Mouse (Mus musculus) layer of hippocampus, adult 11-12 months (tissue): Measurements from ENCODE around the gene Ccr10.
"Not testable (repeated sequence)": the region's sequence is repeated elsewhere in the genome, so short reads cannot be mapped to it uniquely, and the experiment has no call there.

Experiments
- DNase-seq: peaks from one replicate; pipeline ENCODE4 v3.0.0; 2022; ENCODE audit warnings: low spot score

Ccr10 gene

DNA sequence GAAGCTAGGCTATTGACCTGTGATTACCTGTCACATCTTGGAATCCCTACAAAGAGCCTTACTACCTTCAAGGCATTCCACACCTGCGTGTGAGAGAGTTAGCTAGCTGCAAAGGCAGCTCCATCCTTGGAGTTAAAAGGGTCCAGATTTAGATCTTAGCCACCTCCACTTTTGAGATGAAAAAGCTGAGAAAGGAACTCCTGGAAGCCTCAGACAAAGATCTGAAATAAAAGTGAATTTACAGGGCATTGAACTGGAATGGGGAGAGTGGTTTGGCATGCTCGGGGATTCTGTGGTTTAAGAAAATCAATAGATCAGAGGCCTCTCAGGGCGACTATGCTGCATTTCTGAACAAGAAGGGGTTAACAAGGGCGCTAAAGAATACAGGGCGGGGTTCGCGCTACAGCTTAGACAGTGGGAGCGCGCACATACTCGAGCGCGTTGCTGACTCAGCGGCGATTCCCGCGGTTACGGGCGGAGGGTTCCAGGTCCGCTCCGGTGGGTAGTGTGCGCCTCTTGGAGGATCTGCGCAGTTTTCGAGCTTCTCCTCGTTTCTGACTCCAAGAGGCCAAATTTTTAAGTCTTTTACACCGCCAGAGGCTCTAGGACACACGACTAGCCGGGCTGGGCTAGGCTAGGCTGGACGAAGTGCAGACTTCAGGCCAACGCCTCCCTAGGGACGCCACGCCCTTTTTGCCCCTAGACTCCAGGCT lies 3.4 kb downstream of the Ccr10 start:
- DNase-seq, result peak; percentile 73

DNA sequence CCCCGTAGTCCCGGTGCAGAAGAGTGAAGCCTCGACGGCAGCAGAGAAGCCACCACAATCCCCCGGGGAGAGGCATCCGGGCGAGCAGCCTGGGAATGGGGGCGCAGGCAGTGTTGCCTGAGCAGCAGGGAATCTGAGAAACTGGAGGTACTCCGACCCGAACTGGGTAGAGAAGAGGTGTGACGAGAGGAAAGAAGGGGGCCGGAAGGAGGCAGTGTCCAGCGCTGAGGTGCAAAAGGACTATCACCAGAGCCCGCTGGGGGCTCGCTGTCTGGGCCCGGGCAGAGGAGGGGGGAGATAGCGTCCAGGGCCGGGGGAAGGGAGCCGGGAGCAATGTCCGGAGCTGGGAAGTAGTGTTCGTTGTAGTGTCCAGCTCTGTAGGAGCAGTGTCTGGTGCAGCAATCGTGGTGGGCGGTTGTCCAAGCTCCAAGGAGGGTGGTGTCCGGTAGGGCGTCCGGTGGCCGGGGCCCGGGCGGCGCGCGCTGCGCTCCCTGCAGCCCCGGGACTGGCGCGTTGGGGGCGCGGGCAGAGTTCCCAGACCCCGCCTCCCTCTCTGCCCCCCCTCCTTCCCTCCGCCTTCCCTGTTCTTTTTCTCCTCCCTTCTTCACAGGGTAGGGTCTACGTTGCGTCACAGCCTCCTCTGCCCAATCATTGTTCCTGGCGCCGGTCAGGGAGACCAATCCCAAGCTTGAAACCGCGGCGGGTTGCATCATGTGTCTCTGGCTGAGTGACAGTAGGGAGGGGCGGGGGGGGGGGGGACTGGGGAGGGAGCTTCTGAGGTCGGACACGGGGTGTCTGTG lies 4.2 kb downstream of the Ccr10 start, which contains the start of gene Plekhh3:
Gene Plekhh3, minus strand, starts transcription at position 541 of the 800 bp plus-strand sequence.
- peak; percentile 97 for DNase-seq

DNA sequence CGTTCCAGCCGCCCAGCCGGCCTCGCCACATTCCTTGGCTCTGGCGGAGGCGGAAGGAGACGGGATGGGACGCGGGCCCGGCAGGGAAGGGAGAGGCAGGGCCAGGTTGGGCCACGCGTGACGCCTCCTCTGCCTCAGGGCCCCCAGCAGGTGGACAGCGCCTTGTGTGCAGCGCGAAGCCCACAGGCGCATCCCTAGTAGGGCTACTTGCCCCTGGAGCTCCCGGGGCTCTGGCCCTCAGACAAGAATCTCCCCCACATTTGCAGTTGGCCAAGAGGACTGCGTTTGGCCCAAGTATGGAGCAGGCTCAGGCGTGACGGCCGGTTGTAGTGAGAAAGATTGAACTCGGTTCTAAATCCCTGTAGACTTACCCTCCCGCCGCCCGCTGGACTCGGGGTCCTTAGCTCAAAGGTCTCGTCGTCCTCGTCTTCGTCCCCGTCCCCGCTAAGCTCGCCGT lies 4.9 kb downstream of the Ccr10 start, which contains the start of gene Cntnap1:
Gene Cntnap1, plus strand, starts transcription at position 170 of the 457 bp plus-strand sequence.
- DNase-seq, result no peak

DNA sequence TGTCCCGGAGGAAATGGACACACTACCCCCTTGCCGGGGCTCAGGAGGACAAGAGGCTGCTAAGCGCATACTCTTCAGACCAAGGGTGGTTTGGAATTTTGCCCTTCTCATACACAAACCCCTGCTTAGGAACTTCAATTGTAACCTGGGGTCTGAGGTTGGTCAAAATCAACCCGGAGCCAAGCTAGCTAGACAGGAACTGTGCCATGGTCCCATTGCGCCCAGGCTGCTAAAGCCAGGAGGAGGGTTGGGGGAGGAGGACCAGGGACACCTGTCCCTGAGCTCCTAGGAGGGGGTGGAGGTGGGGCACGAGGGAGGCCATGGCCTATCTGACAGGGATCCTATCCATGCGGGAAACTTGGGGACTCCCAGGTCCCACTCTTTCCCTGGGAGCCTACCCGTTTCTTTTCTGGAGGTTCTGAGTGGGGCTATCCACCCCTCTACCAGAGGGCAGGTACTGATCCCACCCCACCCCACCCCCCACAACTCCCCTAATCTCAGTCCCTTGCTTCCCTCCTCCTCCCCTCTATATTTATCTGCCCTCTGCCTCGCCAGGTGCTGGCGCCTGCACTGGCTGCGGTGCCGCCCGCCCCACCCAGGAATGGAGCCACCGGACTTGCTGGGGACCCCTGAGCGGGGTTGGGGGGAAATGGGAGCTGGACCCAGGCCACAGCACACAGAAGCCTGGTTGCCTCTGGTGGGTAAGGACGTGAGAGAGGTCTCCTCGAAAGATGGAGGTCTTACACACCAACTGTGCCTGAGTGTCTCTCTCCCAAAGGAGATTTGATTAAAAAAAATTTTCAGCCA lies 5.7 kb downstream of the Ccr10 start:
- DNase-seq, result no peak

DNA sequence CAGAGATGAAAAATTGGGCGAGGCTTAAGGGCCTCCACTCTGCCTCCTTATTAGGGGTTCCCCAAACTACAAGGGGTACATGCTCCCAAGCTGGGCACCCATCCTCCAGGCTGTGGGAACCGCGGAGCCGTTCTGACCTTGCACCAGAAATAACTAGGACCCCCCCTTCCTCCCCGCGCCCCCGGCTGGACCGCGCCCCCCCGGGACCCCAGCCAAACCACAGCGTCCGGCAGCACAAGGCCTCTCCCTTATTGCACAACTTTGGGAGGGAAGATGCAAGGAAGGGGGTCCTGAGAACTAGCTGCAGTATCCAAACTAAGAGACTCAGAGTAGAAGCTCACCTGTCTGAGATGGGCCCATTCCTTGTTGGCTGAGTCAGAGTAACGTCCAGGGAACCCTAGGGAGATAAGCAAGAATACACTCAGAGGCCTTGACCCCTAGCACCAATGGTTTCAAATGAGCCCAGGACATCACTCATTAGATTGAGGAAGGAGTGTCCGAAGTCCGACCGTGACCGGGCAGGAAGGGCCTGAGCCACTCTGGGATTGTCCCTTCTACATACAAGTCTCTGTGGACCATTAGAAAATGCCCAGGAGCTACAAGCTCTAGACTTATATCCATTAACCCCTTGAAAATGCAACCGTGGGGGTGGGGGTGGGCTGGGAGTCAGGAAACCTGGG lies 6.8 kb downstream of the Ccr10 start:
- DNase-seq, result no peak

DNA sequence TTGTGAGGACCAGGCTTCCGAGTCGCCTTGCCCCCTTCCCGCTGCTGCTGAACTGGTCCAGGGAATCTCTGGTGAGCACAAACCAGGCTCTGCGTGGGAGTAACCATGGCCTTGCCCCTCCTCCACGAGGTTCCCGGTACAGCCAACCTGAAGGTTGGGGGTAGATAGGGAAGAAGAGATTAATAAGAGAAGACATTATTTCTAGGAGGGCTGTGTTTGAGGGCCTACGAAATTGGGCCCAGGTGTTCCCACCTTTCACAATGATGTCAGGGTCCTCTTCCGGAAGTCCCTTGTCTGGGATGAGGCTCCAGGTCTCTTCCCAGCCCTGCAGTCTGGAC lies 7.3 kb downstream of the Ccr10 start:
- no peak for DNase-seq

DNA sequence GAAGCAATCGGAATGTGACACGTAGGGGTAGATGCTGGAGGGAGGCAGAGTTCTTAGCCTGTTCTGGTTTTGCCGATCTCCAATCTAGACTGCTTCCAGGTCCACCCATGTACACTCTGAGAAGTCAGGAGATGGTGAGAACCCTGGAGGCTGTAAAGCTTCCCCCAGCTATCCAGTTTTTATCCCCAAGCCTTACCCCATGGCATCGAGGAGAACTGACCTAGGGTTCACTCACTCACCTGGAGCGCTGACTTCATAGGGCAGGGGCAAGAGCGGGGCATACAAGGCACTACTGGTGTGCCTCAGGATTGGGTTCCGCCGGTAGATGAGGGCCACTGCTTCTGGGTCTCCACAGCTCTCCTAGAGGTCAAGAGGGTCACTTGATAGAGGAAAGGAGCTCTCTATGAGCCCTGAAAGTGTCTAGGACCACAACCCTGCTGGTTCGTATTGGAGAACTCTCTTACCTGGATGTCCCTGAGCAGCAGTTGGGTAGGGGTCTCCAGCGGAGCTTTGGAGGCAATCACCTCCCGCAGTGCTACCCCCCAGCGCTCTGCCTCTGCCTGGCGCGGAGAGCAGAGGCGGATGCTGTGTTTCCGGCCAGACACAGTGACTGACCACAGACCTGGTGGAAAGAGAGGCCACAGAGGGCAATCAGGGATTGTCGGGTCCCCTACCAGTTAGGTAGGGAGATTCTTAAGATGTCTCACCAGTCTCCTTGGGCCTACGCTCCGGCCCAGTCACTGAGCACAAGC lies 7.9 kb downstream of the Ccr10 start:
- no peak for DNase-seq

DNA sequence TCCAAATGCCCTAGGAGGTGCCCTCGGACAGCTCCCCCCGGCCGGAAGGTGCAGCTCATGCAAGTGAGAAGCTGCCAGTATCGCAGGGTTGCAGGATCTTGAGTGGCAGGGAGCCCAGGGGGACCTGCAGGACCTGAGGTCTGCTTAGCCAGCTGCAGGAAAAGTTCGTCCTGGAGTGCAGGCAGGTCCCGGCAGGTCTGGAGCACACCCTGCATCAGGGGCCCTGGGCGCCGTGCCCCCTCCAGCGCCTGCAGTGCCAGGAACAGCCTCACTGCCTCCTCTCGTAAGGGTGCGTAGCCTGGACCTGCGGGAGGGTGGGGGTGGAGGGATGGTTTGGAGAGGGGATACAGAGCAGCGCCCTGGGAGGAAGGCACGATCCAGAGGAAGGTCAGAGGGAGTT lies 8.9 kb downstream of the Ccr10 start:
- no peak for DNase-seq

DNA sequence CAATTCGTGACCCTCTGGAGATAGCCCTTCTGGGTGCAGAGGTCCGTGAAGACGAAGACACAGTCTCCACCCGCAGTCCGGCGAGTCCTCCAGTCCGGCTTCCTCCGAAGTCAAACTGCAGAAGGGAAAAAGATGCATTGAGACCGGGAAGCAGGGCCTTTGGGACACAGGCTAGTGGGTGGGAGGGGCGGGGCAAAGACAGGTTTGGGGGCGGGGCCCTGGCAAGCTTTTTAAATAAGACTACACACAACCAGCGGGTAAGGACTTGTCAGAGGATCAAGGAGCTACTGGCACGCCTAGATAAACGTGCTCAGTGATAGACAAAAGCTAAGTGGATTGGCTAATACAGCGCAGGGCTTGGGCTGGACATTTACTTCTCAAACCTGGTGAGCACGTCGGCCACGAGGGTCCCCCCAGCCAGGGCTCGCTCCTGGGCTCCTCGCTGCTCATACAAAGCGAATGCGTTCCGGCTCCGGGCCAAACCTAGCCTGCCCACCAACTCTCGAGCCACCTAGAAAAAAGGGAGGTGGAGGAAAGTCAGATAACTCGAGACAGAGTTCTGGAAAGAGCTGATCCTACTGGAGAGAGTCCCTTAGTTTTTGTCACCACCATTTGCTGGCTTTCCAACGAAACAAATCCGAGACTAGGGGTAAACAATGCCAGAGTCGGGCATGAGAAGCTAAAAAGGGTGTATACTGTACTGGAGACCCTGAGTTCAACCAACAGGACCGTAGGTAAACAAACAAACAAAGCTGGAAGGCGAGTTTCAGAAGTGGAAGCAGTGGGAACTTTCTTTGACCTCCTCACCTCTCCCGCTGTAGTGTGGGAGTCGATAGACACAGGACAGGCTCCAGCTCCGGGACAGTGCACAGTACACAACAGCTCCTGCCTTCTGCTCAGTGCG lies 10.3 kb downstream of the Ccr10 start:
- no peak for DNase-seq

DNA sequence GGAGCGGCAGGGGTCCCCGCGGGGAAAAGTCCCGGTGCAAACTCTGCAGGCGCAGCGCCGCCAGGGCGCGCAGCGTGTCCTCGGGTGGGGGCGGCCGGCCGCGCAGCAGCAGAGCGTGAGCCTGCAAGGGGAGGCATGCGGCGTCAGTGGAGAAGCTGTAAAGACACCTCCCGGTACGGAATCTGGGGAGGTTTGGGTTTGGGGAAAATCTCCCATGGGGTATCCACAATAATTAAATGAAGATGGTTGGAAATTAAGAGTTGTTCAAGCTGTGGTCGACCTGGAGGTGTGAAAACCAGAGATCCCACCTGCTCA lies 10.9 kb downstream of the Ccr10 start:
- no peak for DNase-seq

DNA sequence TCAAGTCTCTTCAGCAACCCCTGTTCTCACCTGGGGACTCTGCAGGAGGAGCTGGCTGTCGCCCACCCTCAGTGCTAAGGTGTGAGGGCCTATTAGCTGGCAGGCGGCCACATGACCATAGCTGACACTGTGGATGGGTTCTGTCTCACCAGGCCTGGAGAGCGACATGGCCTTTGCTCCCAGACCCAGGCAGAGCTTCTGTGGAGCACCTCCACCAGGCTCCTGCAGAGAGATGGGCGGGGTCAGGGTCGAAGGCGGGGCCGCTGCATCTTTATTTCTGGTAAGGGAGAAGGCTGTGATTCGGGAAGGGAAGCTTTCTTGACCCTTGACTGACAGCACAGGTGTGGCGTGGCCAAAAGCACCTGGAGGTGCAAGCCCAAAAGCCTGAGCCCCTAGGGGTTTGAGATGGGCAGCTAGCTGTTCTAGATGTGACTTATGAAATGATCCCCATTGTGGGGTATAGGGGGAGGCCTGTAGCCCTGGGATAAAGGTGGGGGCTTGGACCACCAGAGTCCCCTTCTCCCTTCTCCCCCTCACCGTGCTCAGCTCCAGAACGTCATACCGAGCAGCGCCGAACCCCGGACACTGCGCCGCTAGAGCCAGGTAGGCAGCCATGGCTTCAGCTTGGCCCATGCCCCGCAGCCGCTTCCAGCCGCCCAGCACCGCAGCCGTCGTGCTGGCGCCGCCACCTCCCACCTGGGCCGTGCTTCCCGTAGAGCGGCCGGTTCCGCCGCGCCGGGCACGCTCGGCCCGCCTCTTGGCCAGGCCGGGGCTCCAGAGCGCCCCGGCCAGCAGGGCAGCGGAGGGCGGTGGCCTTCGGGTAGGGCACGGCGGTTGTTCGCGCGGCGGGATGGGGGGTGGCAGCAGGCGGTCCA lies 11.5 kb downstream of the Ccr10 start:
- no peak for DNase-seq

DNA sequence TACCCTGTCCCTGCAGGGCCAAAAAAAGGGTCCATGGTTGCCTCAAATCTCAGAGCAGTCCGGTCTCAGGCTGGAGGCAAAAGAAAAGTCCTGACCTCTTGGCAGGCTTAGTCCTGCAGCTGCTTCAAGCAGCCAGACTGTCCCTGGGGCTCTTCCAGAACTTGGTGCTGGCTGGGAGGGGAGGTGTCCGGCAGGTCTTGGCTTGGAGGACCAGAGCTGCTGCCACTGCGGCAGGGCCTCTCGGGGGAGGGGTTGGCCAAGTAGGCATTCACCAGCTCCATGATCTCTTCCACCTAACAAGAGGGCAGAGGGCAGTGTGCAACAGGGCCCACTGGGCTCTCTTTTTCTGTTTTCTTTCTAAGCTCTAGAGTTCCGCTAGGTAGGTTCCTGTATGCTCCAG lies 12.5 kb downstream of the Ccr10 start:
- DNase-seq, result no peak

DNA sequence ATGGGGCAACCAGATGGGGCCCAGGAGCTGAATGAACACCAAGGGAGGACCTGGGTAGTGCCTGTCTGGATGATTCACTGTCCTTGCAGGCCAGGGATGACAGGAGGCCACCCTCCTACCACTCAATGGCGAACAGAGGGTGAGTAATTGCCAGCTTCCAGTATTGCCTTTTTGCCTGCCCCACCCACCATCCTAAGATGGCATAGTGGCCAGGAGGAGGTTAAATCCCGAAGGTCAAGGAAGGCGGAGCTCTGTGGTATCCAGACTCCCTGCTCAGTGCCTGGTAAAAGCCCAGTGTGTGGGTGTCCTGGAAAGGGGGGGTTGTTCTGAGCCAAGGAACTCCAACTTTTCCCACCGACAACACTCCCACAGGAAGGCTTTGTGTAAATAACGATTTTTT lies 12.9 kb downstream of the Ccr10 start:
- no peak for DNase-seq

DNA sequence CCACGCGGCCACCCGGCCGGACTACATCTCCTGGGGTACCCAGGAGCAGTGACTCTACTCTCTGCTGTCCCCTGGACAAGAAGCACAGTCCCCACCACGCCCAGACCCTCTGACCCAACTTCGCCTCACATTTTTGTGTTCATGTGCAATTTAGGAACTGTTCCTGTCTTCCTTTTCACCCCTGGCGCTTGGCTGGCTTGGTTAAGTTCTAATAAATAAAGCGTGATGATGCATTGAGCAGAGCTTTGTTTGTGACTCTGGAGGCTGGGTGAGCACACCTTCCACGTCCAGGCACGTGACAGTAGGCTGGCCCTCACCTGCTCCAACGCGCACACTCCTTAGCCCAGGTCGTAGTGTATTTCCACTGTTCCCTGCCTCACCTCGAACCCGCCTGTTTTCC lies 13.7 kb downstream of the Ccr10 start:
- DNase-seq, result no peak

DNA sequence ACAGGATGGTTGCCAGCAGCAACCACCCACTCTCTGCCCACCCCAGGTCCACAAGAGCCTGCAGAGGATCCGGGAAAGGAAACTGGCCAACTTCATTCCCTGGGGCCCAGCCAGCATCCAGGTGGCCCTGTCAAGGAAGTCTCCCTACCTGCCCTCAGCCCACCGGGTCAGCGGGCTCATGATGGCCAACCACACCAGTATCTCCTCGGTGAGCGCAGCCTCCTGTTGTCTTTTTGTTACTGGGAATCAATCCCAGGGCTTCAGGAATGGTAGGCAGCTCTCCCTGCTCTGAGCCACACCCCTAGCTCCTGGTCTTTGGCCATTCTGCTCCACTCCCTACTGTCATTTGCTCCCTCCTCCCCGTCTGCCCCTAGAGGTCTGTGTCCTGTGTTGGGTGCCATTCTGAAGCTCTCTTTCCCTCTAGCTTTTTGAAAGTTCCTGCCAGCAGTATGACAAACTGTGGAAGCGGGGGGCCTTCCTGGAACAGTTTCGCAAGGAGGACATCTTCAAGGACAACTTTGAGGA lies 14.2 kb downstream of the Ccr10 start:
- not testable (repeated sequence) for DNase-seq

DNA sequence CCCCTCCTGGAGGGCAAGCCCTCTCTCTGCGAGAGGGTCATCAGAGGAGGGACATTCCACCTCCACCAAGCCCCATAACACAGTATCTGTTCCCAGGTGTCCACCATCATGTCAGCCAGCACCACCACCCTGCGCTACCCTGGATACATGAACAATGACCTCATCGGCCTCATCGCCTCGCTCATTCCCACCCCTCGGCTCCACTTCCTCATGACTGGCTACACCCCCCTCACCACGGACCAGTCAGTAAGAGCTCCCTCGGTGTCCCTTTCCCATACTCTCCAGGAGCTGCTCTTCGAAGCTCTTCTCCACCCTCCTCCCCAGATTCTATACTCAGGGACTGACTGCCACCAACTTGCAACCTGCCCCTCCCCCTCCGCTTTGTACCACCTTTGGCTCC lies 15.1 kb downstream of the Ccr10 start:
- not testable (repeated sequence) for DNase-seq

DNA sequence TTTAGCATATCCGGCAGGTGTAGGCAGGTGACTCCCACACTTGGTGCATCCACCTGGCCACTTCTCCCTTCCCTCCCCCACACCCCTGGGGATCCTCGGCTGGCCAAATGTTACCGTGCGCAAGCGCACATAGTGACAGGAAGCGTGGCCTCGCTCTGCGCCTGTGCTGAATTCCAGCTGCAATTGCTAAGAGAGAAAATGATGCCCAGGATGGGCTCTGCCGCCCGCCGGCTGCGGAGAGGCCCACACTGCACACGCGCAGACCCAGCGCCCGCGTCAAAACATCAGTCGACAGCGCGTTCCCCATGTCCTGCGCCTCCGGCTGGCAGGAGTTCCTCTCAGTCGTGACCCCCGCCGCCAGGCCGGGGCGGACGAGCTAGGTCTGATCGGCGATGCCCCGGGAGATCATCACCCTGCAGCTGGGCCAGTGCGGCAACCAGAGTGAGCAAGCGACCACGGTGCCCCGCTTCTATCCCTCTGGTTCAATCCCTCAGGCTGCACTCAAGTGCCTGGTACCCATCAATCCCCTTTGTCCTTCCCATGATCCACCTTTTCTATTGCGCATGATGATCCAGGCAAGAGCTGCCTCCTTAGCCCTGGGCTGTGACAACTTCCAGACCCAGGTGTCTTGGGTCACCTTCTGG lies 19.4 kb downstream of the Ccr10 start, which contains the start of gene Tubg2:
Gene Tubg2, plus strand, starts transcription at position 180 of the 644 bp plus-strand sequence.
- peak; percentile 76 for DNase-seq

DNA sequence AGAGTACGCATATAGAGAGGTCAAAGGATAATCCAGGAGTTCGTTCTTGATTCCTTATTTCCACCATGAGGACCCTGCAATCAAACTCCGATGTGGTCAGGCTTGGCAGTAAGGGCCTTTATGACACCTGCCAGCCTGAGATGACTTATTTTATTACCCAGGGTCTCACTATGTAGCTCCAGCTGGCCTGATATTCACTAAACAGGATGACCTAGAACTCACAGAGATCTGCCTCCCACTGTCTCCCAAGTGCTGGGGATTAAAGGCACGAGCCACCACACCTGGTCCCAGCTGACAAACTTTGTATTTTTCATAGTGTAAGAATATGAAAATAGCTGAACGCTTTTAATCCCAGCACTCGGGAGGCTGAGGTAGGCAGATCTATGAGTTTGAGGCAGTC lies 20.1 kb downstream of the Ccr10 start:
- DNase-seq, result no peak

DNA sequence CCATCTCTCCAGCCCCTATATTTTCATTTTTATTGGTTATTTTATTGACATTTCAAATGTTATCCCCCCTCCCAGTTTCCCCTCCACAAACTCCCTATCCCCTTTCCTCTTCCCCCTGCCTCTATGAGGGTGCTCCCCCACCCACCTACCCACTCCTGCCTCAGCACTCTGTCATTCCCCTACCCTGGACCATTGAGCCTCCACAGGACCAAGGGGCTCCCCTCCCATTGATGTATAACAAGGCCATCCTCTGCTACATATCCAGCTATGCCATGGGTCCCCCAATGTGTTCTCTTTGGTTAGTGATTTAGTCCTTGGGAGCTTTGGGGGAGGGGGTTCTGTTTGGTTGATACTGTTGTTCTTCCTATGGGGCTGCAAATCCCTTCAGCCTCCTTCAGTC lies 20.6 kb downstream of the Ccr10 start:
- no peak for DNase-seq
